Mouse (Mus musculus) CH12.LX (cell line): ENCODE results near the gene Timm44. TPM values are rescaled to one million over a fixed set of nuclear protein-coding genes. Genes with fewer than 3 reads are reported as not detected.

ENCODE experiments used
- DNase-seq: peaks from one replicate; pipeline ENCODE4 v3.0.0-alpha.2; 2013; ENCODE audit errors: extremely low read depth
- H3K27ac ChIP-seq: 2 replicates; pipeline ENCODE4 v1.5.1; 2012; ENCODE audit warnings: low read depth, mild to moderate bottlenecking, control low read depth, moderate library complexity; ENCODE audit not compliant: insufficient read depth
- H3K27me3 ChIP-seq: replicated peaks from 2 replicates; pipeline ENCODE3; 2012; ENCODE audit warnings: inconsistent platforms
- H3K36me3 ChIP-seq, 2 experiments: replicated peaks in 1 of 2; 2 replicates each; pipeline versions ENCODE3 to v1.6.1; 2012; ENCODE audit warnings: inconsistent platforms in 1 of 2, low read length in 1 of 2, mild to moderate bottlenecking in 1 of 2, mixed read lengths in 1 of 2, moderate library complexity in 1 of 2; ENCODE audit not compliant: control insufficient read depth in 1 of 2, insufficient read depth in 1 of 2
- H3K4me1 ChIP-seq, 2 experiments: 2 replicates each; pipeline ENCODE4 v1.6.1; 2012; ENCODE audit warnings: inconsistent platforms in 1 of 2, moderate library complexity in 1 of 2; ENCODE audit not compliant: insufficient read depth in 2 of 2, control insufficient read depth in 1 of 2
- H3K4me2 ChIP-seq: 2 replicates; pipeline ENCODE4 v1.6.1; 2012; ENCODE audit warnings: low read depth, mild to moderate bottlenecking, control low read depth; ENCODE audit not compliant: poor library complexity, insufficient read depth, severe bottlenecking
- H3K4me3 ChIP-seq, 3 experiments: fragments of 150-350 bp in 1 of 3; sonication (generic) in 1 of 3; replicated peaks in 1 of 3; 2 replicates each; pipeline versions ENCODE3 to v1.5.1; 2011 to 2012; ENCODE audit warnings: low read depth in 2 of 3, low read length in 2 of 3, mild to moderate bottlenecking in 2 of 3, moderate library complexity in 2 of 3, control low read depth in 1 of 3, improper control_type of control experiment in 1 of 3, inconsistent platforms in 1 of 3, mixed read lengths in 1 of 3; ENCODE audit not compliant: poor library complexity in 1 of 3
- H3K79me2 ChIP-seq: replicated peaks from 2 replicates; pipeline ENCODE4 v1.6.1; 2012; ENCODE audit warnings: mild to moderate bottlenecking, moderate library complexity; ENCODE audit not compliant: control insufficient read depth, poor library complexity, insufficient read depth, severe bottlenecking; ENCODE audit errors: extremely low read depth
- H3K9ac ChIP-seq: 2 replicates; pipeline ENCODE4 v1.6.1; 2012; ENCODE audit warnings: low read depth, mild to moderate bottlenecking, control low read depth, moderate library complexity; ENCODE audit not compliant: insufficient read depth
- H3K9me3 ChIP-seq: replicated peaks from 2 replicates; pipeline ENCODE3; 2012; ENCODE audit warnings: low read length, inconsistent platforms, mixed read lengths
- CHD1 ChIP-seq: IDR thresholded peaks from 2 replicates; pipeline ENCODE4 v1.6.1; 2012; ENCODE audit warnings: low read depth, low read length, improper control_type of control experiment, inconsistent platforms
- CTCF ChIP-seq, 2 experiments: IDR thresholded peaks in 1 of 2; conservative IDR thresholded peaks in 1 of 2; 2 replicates each; pipeline ENCODE4 v1.5.1; 2011 to 2012; ENCODE audit warnings: low read depth in 2 of 2, low read length in 2 of 2, improper control_type of control experiment in 1 of 2, inconsistent platforms in 1 of 2, mild to moderate bottlenecking in 1 of 2, moderate library complexity in 1 of 2
- HCFC1 ChIP-seq: IDR thresholded peaks from 2 replicates; pipeline ENCODE4 v1.6.1; 2012; ENCODE audit warnings: low read depth, mild to moderate bottlenecking, inconsistent platforms, low read length, improper control_type of control experiment
- JUN ChIP-seq: IDR thresholded peaks from 2 replicates; pipeline ENCODE4 v1.6.1; 2011; ENCODE audit warnings: low read depth, mild to moderate bottlenecking, low read length, improper control_type of control experiment, moderate library complexity; ENCODE audit not compliant: insufficient read depth
- MAFK ChIP-seq: IDR thresholded peaks from 2 replicates; pipeline ENCODE4 v1.6.1; 2011; ENCODE audit warnings: low read length, improper control_type of control experiment; ENCODE audit not compliant: insufficient replicate concordance
- MAX ChIP-seq: IDR thresholded peaks from 2 replicates; pipeline ENCODE4 v1.6.1; 2011; ENCODE audit warnings: low read length, improper control_type of control experiment
- MAZ ChIP-seq: IDR thresholded peaks from 2 replicates; pipeline ENCODE4 v1.6.1; 2012; ENCODE audit warnings: low read depth, mild to moderate bottlenecking, inconsistent platforms, low read length, improper control_type of control experiment, moderate library complexity
- MEF2A ChIP-seq: IDR thresholded peaks from 2 replicates; pipeline ENCODE4 v1.6.1; 2014; ENCODE audit warnings: low read depth, mild to moderate bottlenecking, inconsistent platforms, low read length, improper control_type of control experiment, borderline replicate concordance
- NELFE ChIP-seq: IDR thresholded peaks from 2 replicates; pipeline ENCODE4 v1.6.1; 2011; ENCODE audit warnings: low read depth, low read length, improper control_type of control experiment
- POLR2A ChIP-seq: IDR thresholded peaks from 2 replicates; pipeline ENCODE4 v1.6.1; 2011; ENCODE audit warnings: low read depth, mild to moderate bottlenecking, improper control_type of control experiment, low read length
- POLR2AphosphoS2 ChIP-seq: IDR thresholded peaks from 2 replicates; pipeline ENCODE4 v1.6.1; 2011; ENCODE audit warnings: low read depth, low read length, improper control_type of control experiment
- RAD21 ChIP-seq: IDR thresholded peaks from 2 replicates; pipeline ENCODE4 v1.6.1; 2011; ENCODE audit warnings: low read depth, mild to moderate bottlenecking, low read length, improper control_type of control experiment, moderate library complexity
- RCOR1 ChIP-seq: conservative IDR thresholded peaks from 2 replicates; pipeline ENCODE4 v1.6.1; 2012; ENCODE audit warnings: low read depth, mild to moderate bottlenecking, inconsistent platforms, low read length, improper control_type of control experiment
- SIN3A ChIP-seq: IDR thresholded peaks from 2 replicates; pipeline ENCODE4 v1.6.1; 2012; ENCODE audit warnings: low read length, improper control_type of control experiment, inconsistent platforms
- TCF12 ChIP-seq: IDR thresholded peaks from 2 replicates; pipeline ENCODE4 v1.6.1; 2014; ENCODE audit warnings: low read depth, mild to moderate bottlenecking, inconsistent platforms, low read length, improper control_type of control experiment
- ZNF384 ChIP-seq: IDR thresholded peaks from 2 replicates; pipeline ENCODE4 v1.6.1; 2012; ENCODE audit warnings: low read depth, low read length, improper control_type of control experiment, inconsistent platforms
- dilution Hi-C: fragments of 300-500 bp; cut with MboI; formaldehyde crosslinking; loops from 2 replicates; pipeline ENCODE4 v1.14.3; 2020; ENCODE audit warnings: low sequenced_read_pairs; ENCODE audit not compliant: extremely low pct_unique_long_range_greater_than_20kb, extremely low pct_ligation_motif_present
- in situ Hi-C: fragments of 300-500 bp; cut with MboI; formaldehyde crosslinking; loops from 3 replicates; pipeline ENCODE4 v1.14.3; 2019; ENCODE audit warnings: low sequenced_read_pairs, low pct_ligation_motif_present, low pct_unique_long_range_greater_than_20kb, mixed read lengths
- polyA plus RNA-seq: library from polyadenylated mRNA; unstranded; fragments of >175 nt; gene quantifications from 2 replicates; pipeline ENCODE4 v1.2.1, GENCODE M21; 2012; ENCODE audit warnings: low read depth; ENCODE audit not compliant: insufficient read length
- total RNA-seq, 2 experiments: library from RNA; depleted of rRNA; stranded (reverse); fragments of 300-350 nt in 1 of 2; fragments of >200 nt in 1 of 2; gene quantifications; 2 replicates each; pipeline ENCODE4 v1.2.3; 2012 to 2014

The Timm44 gene
- total and polyA plus RNA-seq, 3 experiments, result 109 to 147 (median 143) TPM

DNA sequence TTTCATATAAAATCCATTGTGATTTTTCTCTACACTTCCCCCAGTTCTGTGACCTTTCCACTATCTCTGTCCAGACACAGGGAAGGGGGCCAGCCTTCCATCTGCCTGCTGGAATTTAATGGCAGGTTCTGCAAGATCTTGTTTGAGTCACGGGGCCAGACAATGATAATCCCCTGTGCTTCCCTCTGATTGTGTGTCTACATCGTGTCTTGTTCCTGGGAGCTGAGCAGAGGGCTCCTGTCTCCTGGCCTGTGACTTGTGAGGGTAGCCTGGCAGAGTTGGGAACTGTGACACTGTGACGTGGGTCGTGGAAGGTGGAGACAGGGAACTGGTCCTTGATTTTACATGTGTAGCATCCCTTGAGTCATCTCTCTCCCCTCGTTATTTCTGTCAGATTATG is 45.9 kb downstream of the Timm44 start:
- dilution Hi-C loops (no loop called here), in situ Hi-C loops (no loop called here)
- Histone ChIP-seq H3K79me2 (no peaks in the 10 kb centered on the region), H3K9ac (no peak overlapping the region), H3K4me2 (no peak overlapping the region), H3K27me3 (peaks cover 19% of the 10 kb centered on the region), H3K4me1 (peaks cover 0 to 4% of the 10 kb centered on the region in 2 experiments; a peak in 1 of 4 replicates), H3K36me3 (no peaks in the 10 kb centered on the region), H3K27ac (no peak overlapping the region), H3K4me3 (no peak overlapping the region), H3K9me3 (no peaks in the 10 kb centered on the region)
- DNase-seq, result no peak
- no peak for TF ChIP-seq CHD1
- TF ChIP-seq MAX, result no peak
- no peak for TF ChIP-seq NELFE
- TF ChIP-seq TCF12, result no peak
- no peak for TF ChIP-seq MAZ
- TF ChIP-seq MEF2A, result no peak
- TF ChIP-seq RAD21, result no peak
- TF ChIP-seq ZNF384, result no peak
- TF ChIP-seq SIN3A, result no peak
- no peak for TF ChIP-seq RCOR1
- TF ChIP-seq POLR2A, result no peak
- no peak for TF ChIP-seq JUN
- no peak for TF ChIP-seq POLR2AphosphoS2
- no peak for TF ChIP-seq CTCF (conservative IDR thresholded peaks at IDR 0.05 in 1 of 2, IDR thresholded peaks at IDR 0.05 in 1 of 2; ENCODE audit: low read depth in 2 of 2, low read length in 2 of 2)
- no peak for TF ChIP-seq HCFC1

- no peak for DNase-seq
- no peak overlapping the region for H3K4me3 ChIP-seq
Measured at GRCm38 (mm10) chr8:4227919-4228318, 47.8 kb downstream of the Timm44 start.

More at GRCm38 (mm10) chr8:4227919-4228318, 47.8 kb downstream of the Timm44 start:
- H3K27ac ChIP-seq, result no peak overlapping the region
- H3K36me3 ChIP-seq, result no peaks in the 10 kb centered on the region
- no peaks in the 10 kb centered on the region for H3K79me2 ChIP-seq
- TF ChIP-seq RCOR1 (no peak), NELFE (no peak), MAFK (no peak)
- in situ Hi-C loops (no loop called here), dilution Hi-C loops (no loop called here)
- H3K27me3 ChIP-seq, result peaks cover 18% of the 10 kb centered on the region
- no peak overlapping the region for H3K9ac ChIP-seq
- H3K9me3 ChIP-seq, result no peaks in the 10 kb centered on the region
- H3K4me1 ChIP-seq, result peaks cover 0 to 4% of the 10 kb centered on the region in 2 experiments; a peak in 1 of 4 replicates
- no peak overlapping the region for H3K4me2 ChIP-seq
